Mouse (Mus musculus): ENCODE data around the gene D430041D05Rik. TPM values are rescaled to one million over a fixed set of nuclear protein-coding genes. Genes with fewer than 3 reads are reported as not detected.

Gene D430041D05Rik
- polyA plus RNA-seq, 1 experiment from 2014 or later, result 1.2 TPM

- no peaks in the 10 kb centered on the region for H3K9me3 ChIP-seq
- no peaks in the 10 kb centered on the region for H3K27me3 ChIP-seq
- H3K4me3 ChIP-seq, result no peak overlapping the region
- 59% methylated on average over 2 of the region's 2 CpGs for whole genome bisulfite sequencing
- no peaks in the 10 kb centered on the region for H3K4me1 ChIP-seq
- ATAC-seq (ENCODE audit: insufficient number of reproducible peaks, insufficient read depth, low FRiP score, low TSS enrichment), result no peak
- no peak overlapping the region for H3K27ac ChIP-seq
- H3K4me2 ChIP-seq (replicated peaks), result no peak overlapping the region
- no peaks in the 10 kb centered on the region for H3K36me3 ChIP-seq
- no peak overlapping the region for H3K9ac ChIP-seq
Observed at GRCm38 (mm10) chr2:104135920-104136319, 274.9 kb downstream of the D430041D05Rik start.

GRCm38 (mm10) chr2:104134150-104135056 lies 276.4 kb downstream of the D430041D05Rik start:
- Histone ChIP-seq H3K9ac (no peak overlapping the region), H3K4me1 (no peaks in the 10 kb centered on the region)
- 0 out of 2 replicates have a peak, but pooled peaks have one; percentile 35 for ATAC-seq (ENCODE audit: insufficient number of reproducible peaks, insufficient read depth, low FRiP score, low TSS enrichment)

GRCm38 (mm10) chr2:104133042-104133810 lies 277.6 kb downstream of the D430041D05Rik start:
- Histone ChIP-seq H3K27me3 (no peaks in the 10 kb centered on the region), H3K27ac (no peak overlapping the region), H3K36me3 (no peaks in the 10 kb centered on the region), H3K4me1 (no peaks in the 10 kb centered on the region), H3K9me3 (no peaks in the 10 kb centered on the region), H3K4me2 (replicated peaks) (no peak overlapping the region), H3K4me3 (no peak overlapping the region), H3K9ac (no peak overlapping the region)
- WGBS, result 36% methylated on average over 11 of the region's 12 CpGs
- no peak for ATAC-seq (ENCODE audit: insufficient number of reproducible peaks, insufficient read depth, low FRiP score, low TSS enrichment)

More at GRCm38 (mm10) chr2:104134150-104135056, 276.4 kb downstream of the D430041D05Rik start:
- 44% methylated on average over 8 of the region's 8 CpGs for WGBS
- Histone ChIP-seq H3K27me3 (no peaks in the 10 kb centered on the region), H3K36me3 (no peaks in the 10 kb centered on the region), H3K4me2 (replicated peaks) (no peak overlapping the region), H3K27ac (no peak overlapping the region), H3K4me3 (no peak overlapping the region), H3K9me3 (no peaks in the 10 kb centered on the region)

- Histone ChIP-seq H3K36me3 (no peaks in the 10 kb centered on the region), H3K4me3 (no peak overlapping the region), H3K27ac (no peak overlapping the region), H3K4me2 (replicated peaks) (no peak overlapping the region), H3K9ac (no peak overlapping the region), H3K9me3 (no peaks in the 10 kb centered on the region), H3K27me3 (no peaks in the 10 kb centered on the region), H3K4me1 (no peaks in the 10 kb centered on the region)
- ATAC-seq (ENCODE audit: insufficient number of reproducible peaks, insufficient read depth, low FRiP score, low TSS enrichment), result no peak
- WGBS, result 72% methylated on average over 7 of the region's 7 CpGs
Observed at GRCm38 (mm10) chr2:104132266-104132859, 278.4 kb downstream of the D430041D05Rik start.

GRCm38 (mm10) chr2:104130969-104131368 lies 279.8 kb downstream of the D430041D05Rik start:
- 59% methylated on average over 3 of the region's 3 CpGs for WGBS
- Histone ChIP-seq H3K9ac (no peak overlapping the region), H3K27me3 (no peaks in the 10 kb centered on the region)

GRCm38 (mm10) chr2:104130165-104130564 lies 280.6 kb downstream of the D430041D05Rik start:
- H3K27me3 ChIP-seq, result peaks cover 4% of the 10 kb centered on the region; the same call in 1 of the 2 replicates
- no peak for ATAC-seq (ENCODE audit: insufficient number of reproducible peaks, insufficient read depth, low FRiP score, low TSS enrichment)
- H3K36me3 ChIP-seq, result no peaks in the 10 kb centered on the region
- H3K4me3 ChIP-seq, result no peak overlapping the region
- 80% methylated on average over 6 of the region's 6 CpGs for WGBS
- H3K4me2 ChIP-seq (replicated peaks), result no peak overlapping the region
- H3K9ac ChIP-seq, result no peak overlapping the region
- H3K4me1 ChIP-seq, result no peaks in the 10 kb centered on the region
- no peak overlapping the region for H3K27ac ChIP-seq
- H3K9me3 ChIP-seq, result no peaks in the 10 kb centered on the region

More at GRCm38 (mm10) chr2:104130969-104131368, 279.8 kb downstream of the D430041D05Rik start:
- no peak overlapping the region for H3K27ac ChIP-seq
- no peak overlapping the region for H3K4me3 ChIP-seq
- H3K4me2 ChIP-seq (replicated peaks), result no peak overlapping the region
- ATAC-seq (ENCODE audit: insufficient number of reproducible peaks, insufficient read depth, low FRiP score, low TSS enrichment), result no peak
- no peaks in the 10 kb centered on the region for H3K9me3 ChIP-seq
- H3K4me1 ChIP-seq, result no peaks in the 10 kb centered on the region
- H3K36me3 ChIP-seq, result no peaks in the 10 kb centered on the region

GRCm38 (mm10) chr2:104128803-104129531 lies 281.8 kb downstream of the D430041D05Rik start:
- Histone ChIP-seq H3K4me1 (no peaks in the 10 kb centered on the region), H3K4me3 (no peak overlapping the region), H3K9ac (no peak overlapping the region), H3K27ac (no peak overlapping the region), H3K36me3 (no peaks in the 10 kb centered on the region), H3K4me2 (replicated peaks) (no peak overlapping the region), H3K9me3 (no peaks in the 10 kb centered on the region), H3K27me3 (peaks cover 12% of the 10 kb centered on the region; the same call in 1 of the 2 replicates)
- no peak for ATAC-seq (ENCODE audit: insufficient number of reproducible peaks, insufficient read depth, low FRiP score, low TSS enrichment)
- WGBS, result 78% methylated on average over 13 of the region's 13 CpGs

- Histone ChIP-seq H3K9ac (no peak overlapping the region), H3K27ac (no peak overlapping the region), H3K4me3 (no peak overlapping the region), H3K4me2 (replicated peaks) (no peak overlapping the region), H3K27me3 (peaks cover 14% of the 10 kb centered on the region; the same call in 1 of the 2 replicates), H3K4me1 (peaks cover 8% of the 10 kb centered on the region), H3K36me3 (no peaks in the 10 kb centered on the region), H3K9me3 (no peaks in the 10 kb centered on the region)
- ATAC-seq (ENCODE audit: insufficient number of reproducible peaks, insufficient read depth, low FRiP score, low TSS enrichment), result no peak
- 74% methylated on average over 5 of the region's 5 CpGs for WGBS
Observed at GRCm38 (mm10) chr2:104124071-104124470, 286.7 kb downstream of the D430041D05Rik start.

GRCm38 (mm10) chr2:104123540-104123939 lies 287.3 kb downstream of the D430041D05Rik start:
- Histone ChIP-seq H3K4me2 (replicated peaks) (peak overlapping the region; percentile 97), H3K4me3 (peak overlapping the region; percentile 71; the same call in 1 of the 2 replicates), H3K9ac (peak overlapping the region; percentile 72), H3K27me3 (peaks cover 14% of the 10 kb centered on the region; the same call in 1 of the 2 replicates), H3K36me3 (no peaks in the 10 kb centered on the region), H3K9me3 (no peaks in the 10 kb centered on the region), H3K4me1 (peaks cover 8% of the 10 kb centered on the region), H3K27ac (no peak overlapping the region)
- peak; percentile 43 for ATAC-seq (ENCODE audit: insufficient number of reproducible peaks, insufficient read depth, low FRiP score, low TSS enrichment)
- WGBS, result 35% methylated on average over 3 of the region's 3 CpGs

GRCm38 (mm10) chr2:104122505-104123378 lies 288.1 kb downstream of the D430041D05Rik start, which contains the start of gene A930018P22Rik:
Gene A930018P22Rik (plus strand): TSS chr2:104122769.
- Histone ChIP-seq H3K9me3 (no peaks in the 10 kb centered on the region), H3K4me2 (replicated peaks) (peak within 1 kb of the TSS; percentile 97), H3K36me3 (no peaks in the 10 kb centered on the region), H3K27me3 (peaks cover 14% of the 10 kb centered on the region; the same call in 1 of the 2 replicates), H3K4me3 (peak within 1 kb of the TSS; percentile 71), H3K27ac (peak within 1 kb of the TSS; percentile 60; the same call in 1 of the 2 replicates), H3K9ac (peak within 1 kb of the TSS; percentile 72), H3K4me1 (peaks cover 8% of the 10 kb centered on the region)
- WGBS, result under 1% methylated on average over 71 of the region's 74 CpGs
- peak; percentile 90 for ATAC-seq (ENCODE audit: insufficient number of reproducible peaks, insufficient read depth, low FRiP score, low TSS enrichment)
